Mouse (Mus musculus) spleen, adult 2 months (tissue): ENCODE results near the gene Zfyve9. TPM values are rescaled to one million over a fixed set of nuclear protein-coding genes. Genes with fewer than 3 reads are reported as not detected.

Source experiments
- DNase-seq, 2 experiments: peaks; one replicate each; pipeline versions ENCODE4 v3.0.0 to v3.0.0-alpha.2; 2012 to 2021; ENCODE audit warnings: low spot score in 2 of 2, low read depth in 1 of 2
- H3K27ac ChIP-seq: fragments of 200-500 bp; 2 replicates; pipeline ENCODE4 v1.5.1; 2012; ENCODE audit warnings: low read length, inconsistent platforms; ENCODE audit not compliant: insufficient read depth
- H3K27me3 ChIP-seq: fragments of 200-500 bp; 2 replicates; pipeline ENCODE4 v1.6.1; 2012; ENCODE audit warnings: mild to moderate bottlenecking, moderate library complexity, low read length, inconsistent platforms; ENCODE audit not compliant: control insufficient read depth, insufficient read depth
- H3K36me3 ChIP-seq: fragments of 200-500 bp; 2 replicates; pipeline ENCODE4 v1.6.1; 2012; ENCODE audit warnings: mild to moderate bottlenecking, low read length, inconsistent platforms; ENCODE audit not compliant: control insufficient read depth, insufficient read depth
- H3K4me1 ChIP-seq: fragments of 200-500 bp; 2 replicates; pipeline ENCODE4 v1.6.1; 2011; ENCODE audit warnings: inconsistent platforms; ENCODE audit not compliant: control insufficient read depth, insufficient read depth, insufficient read length
- H3K4me3 ChIP-seq: fragments of 200-500 bp; 2 replicates; pipeline ENCODE4 v1.5.1; 2011; ENCODE audit warnings: mild to moderate bottlenecking, inconsistent platforms; ENCODE audit not compliant: insufficient read depth, insufficient read length; ENCODE audit errors: extremely low read depth
- CTCF ChIP-seq: fragments of 200-500 bp; IDR thresholded peaks from 2 replicates; pipeline ENCODE4 v1.5.1; 2011; ENCODE audit warnings: mild to moderate bottlenecking, inconsistent platforms; ENCODE audit not compliant: insufficient read depth, insufficient read length, insufficient replicate concordance; ENCODE audit errors: extremely low read depth
- POLR2A ChIP-seq: fragments of 200-500 bp; IDR thresholded peaks from 2 replicates; pipeline ENCODE4 v1.6.1; 2011; ENCODE audit warnings: low read depth, low read length, inconsistent platforms
- WGBS: fragments of 180-500 bp; shearing (Covaris S2); methylation state at CpG from one replicate; pipeline ENCODE4 v1.1.7; 2018; 5-methylcytosine and 5-hydroxymethylcytosine counted together
- polyA plus RNA-seq: library from polyadenylated mRNA; depleted of rRNA; stranded (reverse); fragments of >200 nt; gene quantifications from 2 replicates; pipeline ENCODE4 v1.2.3, GENCODE M21; 2012

Zfyve9 gene
- polyA plus RNA-seq, 1 experiment = 0.63 TPM

DNA sequence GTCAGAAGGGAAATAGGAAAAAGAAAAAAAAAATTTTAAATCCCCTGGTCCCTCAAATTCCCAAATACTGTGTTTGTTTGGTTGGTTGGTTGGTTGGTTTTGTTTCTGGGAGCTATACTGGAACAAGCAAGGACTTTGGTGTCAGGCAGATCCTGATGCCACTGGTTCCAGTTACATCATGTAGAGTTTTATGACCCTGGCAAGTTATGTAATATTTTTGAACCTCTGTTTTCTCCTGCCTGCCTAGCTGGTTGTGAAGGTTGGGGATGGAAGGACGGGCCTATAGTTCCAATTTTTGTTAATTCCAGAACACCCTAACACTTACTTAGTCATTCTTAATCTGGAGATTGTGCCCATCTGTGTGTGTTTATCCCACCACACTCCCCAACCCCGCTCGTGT is 998 bp upstream of the Zfyve9 start:
- TF ChIP-seq CTCF = no peak
- no peak overlapping the region for H3K4me3 ChIP-seq
- 77% methylated on average over 3 of the region's 3 CpGs for WGBS
- peaks cover 13% of the 10 kb centered on the region for H3K27me3 ChIP-seq
- H3K4me1 ChIP-seq = peaks cover 7% of the 10 kb centered on the region; the same call in 1 of the 2 replicates
- no peak overlapping the region for H3K27ac ChIP-seq
- no peaks in the 10 kb centered on the region for H3K36me3 ChIP-seq
- DNase-seq = no peak

GRCm38 (mm10) chr4:108780864-108781205 is 237 bp upstream of the Zfyve9 start:
- 1% methylated on average over 20 of the region's 20 CpGs for whole genome bisulfite sequencing
- TF ChIP-seq CTCF (no peak), POLR2A (no peak)
- Histone ChIP-seq H3K4me1 (peaks cover 7% of the 10 kb centered on the region; the same call in 1 of the 2 replicates), H3K27me3 (peaks cover 13% of the 10 kb centered on the region), H3K36me3 (no peaks in the 10 kb centered on the region), H3K27ac (no peak overlapping the region), H3K4me3 (peak overlapping the region; percentile 65)
- no peak for DNase-seq

GRCm38 (mm10) chr4:108779763-108780056 is 888 bp downstream of the Zfyve9 start:
- Histone ChIP-seq H3K36me3 (no peaks in the 10 kb centered on the region), H3K4me1 (peaks cover 7% of the 10 kb centered on the region; the same call in 1 of the 2 replicates), H3K4me3 (peak overlapping the region; percentile 65), H3K27me3 (peaks cover 13% of the 10 kb centered on the region), H3K27ac (0 out of 2 replicates have a peak overlapping the region, but pooled peaks have one; percentile 57)
- 5% methylated on average over 7 of the region's 7 CpGs for whole genome bisulfite sequencing
- DNase-seq = no peak
- no peak for TF ChIP-seq CTCF
- no peak for TF ChIP-seq POLR2A

DNA sequence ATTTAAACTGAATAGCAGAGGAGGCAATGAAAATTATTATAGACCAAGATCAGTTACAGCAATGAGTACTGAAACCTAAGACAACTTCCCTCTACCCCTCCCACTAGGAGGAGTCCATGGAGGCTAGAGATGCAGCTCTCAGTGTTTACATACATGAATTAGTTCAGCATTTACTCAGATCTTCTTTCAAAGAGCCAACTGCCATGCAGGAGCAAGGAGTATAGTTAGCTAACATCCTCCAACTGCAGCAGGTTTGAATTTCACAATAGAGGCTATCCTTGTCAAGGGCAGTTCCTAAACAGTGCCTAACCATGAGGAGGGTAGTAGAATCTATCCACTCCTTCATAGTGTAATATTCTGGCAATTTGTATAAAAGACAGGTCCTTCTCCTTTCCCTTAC is 12.1 kb downstream of the Zfyve9 start:
- DNase-seq = no peak
- Histone ChIP-seq H3K36me3 (no peaks in the 10 kb centered on the region), H3K4me1 (no peaks in the 10 kb centered on the region), H3K27me3 (no peaks in the 10 kb centered on the region), H3K4me3 (no peak overlapping the region), H3K27ac (no peak overlapping the region)
- TF ChIP-seq CTCF = no peak
- no peak for TF ChIP-seq POLR2A

- no peak for TF ChIP-seq CTCF
- no peak for TF ChIP-seq POLR2A
- no peaks in the 10 kb centered on the region for H3K4me1 ChIP-seq
- H3K36me3 ChIP-seq = no peaks in the 10 kb centered on the region
- H3K4me3 ChIP-seq = no peak overlapping the region
- 93% methylated on average over 3 of the region's 3 CpGs for WGBS
- no peaks in the 10 kb centered on the region for H3K27me3 ChIP-seq
- no peak for DNase-seq
- no peak overlapping the region for H3K27ac ChIP-seq
Observed at GRCm38 (mm10) chr4:108759583-108759982, 21.0 kb downstream of the Zfyve9 start.

DNA sequence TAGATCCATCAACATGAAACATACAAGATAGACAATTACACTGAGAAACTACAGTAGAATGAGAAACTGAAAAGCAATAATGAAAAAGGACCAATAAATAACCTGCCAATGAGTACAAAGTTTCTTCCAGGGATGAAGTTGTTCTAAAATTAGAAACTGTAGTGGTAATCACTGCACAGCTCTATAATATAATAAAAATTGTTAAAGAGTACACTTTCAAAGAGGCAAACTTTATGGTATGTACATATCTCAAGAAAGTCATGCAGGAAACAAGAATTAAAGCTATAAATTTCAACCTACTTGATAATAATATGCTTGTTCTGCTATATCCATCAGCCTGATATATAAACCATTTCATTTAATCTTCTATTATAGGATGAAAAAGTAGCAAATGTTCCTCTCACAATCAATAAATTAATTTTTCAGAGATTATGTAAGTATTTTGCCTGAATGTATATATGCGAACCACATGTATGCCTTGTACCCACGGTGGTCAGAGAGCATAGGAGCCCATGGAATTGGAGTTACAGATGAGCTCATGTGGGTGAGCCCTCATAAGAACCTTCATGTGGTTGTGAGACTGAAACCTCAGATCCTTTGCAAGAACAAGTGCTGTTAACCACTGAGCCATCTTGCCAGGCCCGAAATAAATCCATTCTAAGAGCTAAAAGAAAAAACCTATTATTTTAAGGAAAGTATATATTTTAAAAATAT is 34.3 kb downstream of the Zfyve9 start:
- 81% methylated on average over 3 of the region's 3 CpGs for WGBS
- no peaks in the 10 kb centered on the region for H3K36me3 ChIP-seq
- DNase-seq = no peak
- H3K27me3 ChIP-seq = no peaks in the 10 kb centered on the region
- TF ChIP-seq POLR2A = no peak
- no peak for TF ChIP-seq CTCF
- H3K4me1 ChIP-seq = no peaks in the 10 kb centered on the region
- H3K27ac ChIP-seq = no peak overlapping the region
- no peak overlapping the region for H3K4me3 ChIP-seq

- no peaks in the 10 kb centered on the region for H3K36me3 ChIP-seq
- TF ChIP-seq POLR2A (no peak), CTCF (no peak)
- 89% methylated on average over 3 of the region's 3 CpGs for WGBS
Observed at GRCm38 (mm10) chr4:108731582-108731981, 49.0 kb downstream of the Zfyve9 start.

More at GRCm38 (mm10) chr4:108731582-108731981, 49.0 kb downstream of the Zfyve9 start:
- Histone ChIP-seq H3K4me1 (no peaks in the 10 kb centered on the region), H3K27ac (no peak overlapping the region), H3K4me3 (no peak overlapping the region), H3K27me3 (no peaks in the 10 kb centered on the region)
- no peak for DNase-seq
